Mouse (Mus musculus) heart, postnatal 10 days (tissue): ENCODE measurements around the gene Gm21988. TPM values are rescaled to one million over a fixed set of nuclear protein-coding genes. Genes with fewer than 3 reads are reported as not detected.

Experiments
- DNase-seq, 2 experiments: peaks; one replicate each; pipeline ENCODE4 v3.0.0; 2021
- intact Hi-C: fragments of 180-260 bp; cut with DNase I; formaldehyde crosslinking; loops from one replicate; pipeline ENCODE4 v1.15.1; 2025
- microRNA-seq, 2 experiments: library from miRNA; unstranded; fragments of <30 nt; microRNA quantifications; one replicate each; pipeline ENCODE4 v1.2.0; 2022
- total RNA-seq, 2 experiments: library from RNA; stranded (reverse); gene quantifications; 2 replicates each; pipeline ENCODE4 v1.2.3; 2021

The Gm21988 gene
- total RNA-seq, 2 experiments from 2014 or later, result 3.3 to 3.4 TPM

GRCm38 (mm10) chr11:70192157-70192556, 47.5 kb downstream of the Gm21988 start:
- intact Hi-C loops, result no loop called here

GRCm38 (mm10) chr11:70191188-70191587, 48.4 kb downstream of the Gm21988 start:
- DNase-seq, result no peak
- intact Hi-C loops, result no loop called here

More at GRCm38 (mm10) chr11:70192157-70192556, 47.5 kb downstream of the Gm21988 start:
- no peak for DNase-seq

- intact Hi-C loops, result no loop called here
- no peak for DNase-seq
Observed at GRCm38 (mm10) chr11:70189319-70190134, 50.1 kb downstream of the Gm21988 start.

Small RNA genes within 50 kb of the gene (microRNA-seq; reads per million reads assigned to microRNA genes)
- 2,109 to 5,046 reads per million in 2 experiments for gene Mir195a
- gene Mir497, result 0 reads per million in 2 experiments
- 0 reads per million in 2 experiments for gene Mir497b

Other genes with a start within 250 kb of the Gm21988 start
- 100 to 1,000 TPM; 275 to 295 TPM for gene Gabarap, start 248.7 kb downstream of the Gm21988 start, total RNA-seq
- gene Phf23, start 244.1 kb downstream of the Gm21988 start, total RNA-seq, result 10 to 100 TPM; 23.1 to 27.7 TPM
- 10 to 100 TPM in 1 of 2 experiments, 1 to 10 TPM in 1; 8.6 to 11.8 TPM for gene Dvl2, start 239.2 kb downstream of the Gm21988 start, total RNA-seq
- gene Acadvl, start 224.4 kb downstream of the Gm21988 start, total RNA-seq, result 1,000 to 10,000 TPM; 1,260 to 1,282 TPM
- 10 to 100 TPM; 11.5 to 12.0 TPM for gene Dlg4, start 222.9 kb downstream of the Gm21988 start, total RNA-seq
- under 1 TPM in 1 of 2 experiments, not detected in 1; 0.22 TPM for gene Asgr1, start 185.7 kb downstream of the Gm21988 start, total RNA-seq
- gene Asgr2, start 147.2 kb downstream of the Gm21988 start, total RNA-seq, result not detected
- 1 to 10 TPM in 1 of 2 experiments, under 1 TPM in 1; 0.69 to 1.0 TPM for gene Mgl2, start 109.5 kb downstream of the Gm21988 start, total RNA-seq
- 1 to 10 TPM in 1 of 2 experiments, under 1 TPM in 1; 0.82 to 1.0 TPM for gene Clec10a, start 83.6 kb downstream of the Gm21988 start, total RNA-seq
- under 1 TPM; 0.20 to 0.91 TPM for gene Slc16a11, start 27.1 kb downstream of the Gm21988 start, total RNA-seq
- 1 to 10 TPM; 5.2 to 6.8 TPM for gene Slc16a13, start 18.8 kb downstream of the Gm21988 start, total RNA-seq
- gene Bcl6b, start 10.0 kb downstream of the Gm21988 start, total RNA-seq, result 10 to 100 TPM; 54.7 to 55.5 TPM
- 10 to 100 TPM; 54.8 to 60.8 TPM for gene 0610010K14Rik, start 1.9 kb downstream of the Gm21988 start, total RNA-seq
- 100 to 1,000 TPM in 1 of 2 experiments, 10 to 100 TPM in 1; 96.4 to 102 TPM for gene Rnasek, start within 50 bp of the Gm21988 start, total RNA-seq
- 1 to 10 TPM; 3.4 to 5.2 TPM for gene Alox12, start 15.5 kb upstream of the Gm21988 start, total RNA-seq
- not detected for gene Alox12e, start 82.8 kb upstream of the Gm21988 start, total RNA-seq
- gene Alox15, start 112.2 kb upstream of the Gm21988 start, total RNA-seq, result 1 to 10 TPM in 1 of 2 experiments, under 1 TPM in 1; 0.34 to 3.2 TPM
- 10 to 100 TPM; 22.3 to 26.1 TPM for gene Pelp1, start 170.2 kb upstream of the Gm21988 start, total RNA-seq
- 10 to 100 TPM; 13.0 to 15.1 TPM for gene Arrb2, start 192.8 kb upstream of the Gm21988 start, total RNA-seq
- 10 to 100 TPM in 1 of 2 experiments, 1 to 10 TPM in 1; 8.2 to 13.4 TPM for gene Med11, start 212.1 kb upstream of the Gm21988 start, total RNA-seq
- gene Zmynd15, start 219.6 kb upstream of the Gm21988 start, total RNA-seq, result 1 to 10 TPM; 1.4 to 2.1 TPM
- gene Cxcl16, start 220.2 kb upstream of the Gm21988 start, total RNA-seq, result 1 to 10 TPM; 7.2 to 7.7 TPM